Mouse (Mus musculus): ENCODE measurements at regions not wholly inside any gene's neighbourhood (a gene's known extent, or its start where the extent isn't known, plus 50 kb on each side); places are given as distances from the start of the nearest gene placed in this dataset.

- CTCF ChIA-PET: interaction anchor here (0.5 kb wide), 1 partner anchor 8 kb away, joined by 3 read pairs; no protein-coding TSS in a partner anchor
Observed at GRCm38 (mm10) chr1:61137210-61137885, 159.6 kb downstream of the Icos start.

- CTCF ChIA-PET: no interaction called here
Observed at GRCm38 (mm10) chr1:61137954-61138353, 160.2 kb downstream of the Icos start.

- CTCF ChIA-PET: no interaction called here
Observed at GRCm38 (mm10) chr1:61139291-61139983, 161.7 kb downstream of the Icos start.

GRCm38 (mm10) chr1:61139984-61140648 lies 162.4 kb downstream of the Icos start:
- CTCF ChIA-PET: no interaction called here

- CTCF ChIA-PET: interaction anchor here (0.6 kb wide), 1 partner anchor 1675 kb away, joined by 4 read pairs; no protein-coding TSS in a partner anchor
Observed at GRCm38 (mm10) chr1:61140870-61141591, 163.3 kb downstream of the Icos start.

GRCm38 (mm10) chr1:61141592-61141930 lies 163.8 kb downstream of the Icos start:
- CTCF ChIA-PET: interaction anchor here (0.6 kb wide), 1 partner anchor 1675 kb away, joined by 4 read pairs; no protein-coding TSS in a partner anchor

GRCm38 (mm10) chr1:61141952-61142351 lies 164.2 kb downstream of the Icos start:
- CTCF ChIA-PET: no interaction called here

GRCm38 (mm10) chr1:61143030-61143753 lies 165.5 kb downstream of the Icos start:
- CTCF ChIA-PET: no interaction called here

GRCm38 (mm10) chr1:61143754-61144066 lies 166.0 kb downstream of the Icos start:
- CTCF ChIA-PET: no interaction called here

GRCm38 (mm10) chr1:61145013-61145412 lies 167.3 kb downstream of the Icos start:
- CTCF ChIA-PET: no interaction called here

GRCm38 (mm10) chr1:61145572-61145971 lies 167.8 kb downstream of the Icos start:
- CTCF ChIA-PET: no interaction called here

GRCm38 (mm10) chr1:61146222-61146723 lies 168.5 kb downstream of the Icos start:
- CTCF ChIA-PET: no interaction called here

- CTCF ChIA-PET: interaction anchor here (0.5 kb wide), 1 partner anchor 1212 kb away, joined by 6 read pairs; no protein-coding TSS in a partner anchor
Observed at GRCm38 (mm10) chr1:61151742-61152141, 174.0 kb downstream of the Icos start.

- CTCF ChIA-PET: interaction anchor here (0.5 kb wide), 1 partner anchor 1211 kb away, joined by 6 read pairs; no protein-coding TSS in a partner anchor
Observed at GRCm38 (mm10) chr1:61152157-61152556, 174.4 kb downstream of the Icos start.

- CTCF ChIA-PET: no interaction called here
Observed at GRCm38 (mm10) chr1:61154216-61154615, 176.5 kb downstream of the Icos start.

GRCm38 (mm10) chr1:61157271-61157670 lies 179.5 kb downstream of the Icos start:
- CTCF ChIA-PET: no interaction called here

- CTCF ChIA-PET: interaction anchor here (0.6 kb wide), 1 partner anchor 40 kb away, joined by 3 read pairs; no protein-coding TSS in a partner anchor
Observed at GRCm38 (mm10) chr1:61160505-61160904, 182.8 kb downstream of the Icos start.

- CTCF ChIA-PET: no interaction called here
Observed at GRCm38 (mm10) chr1:61164271-61164670, 186.5 kb downstream of the Icos start.

- CTCF ChIA-PET: no interaction called here
Observed at GRCm38 (mm10) chr1:61171941-61172340, 194.2 kb downstream of the Icos start.

- CTCF ChIA-PET: no interaction called here
Observed at GRCm38 (mm10) chr1:61172946-61173345, 195.2 kb downstream of the Icos start.

- CTCF ChIA-PET: no interaction called here
Observed at GRCm38 (mm10) chr1:61175239-61175638, 197.5 kb downstream of the Icos start.
